Mouse (Mus musculus) limb, embryonic 12.5 days (tissue): ENCODE data around the gene Tbc1d9. TPM values are rescaled to one million over a fixed set of nuclear protein-coding genes. Genes with fewer than 3 reads are reported as not detected.

ENCODE experiments used
- ATAC-seq: fragments of 200-750 bp; cut with Nextera tagmentation; 2 replicates; pipeline ENCODE4 v1.8.0; 2017; ENCODE audit warnings: low read depth, moderate TSS enrichment; ENCODE audit not compliant: insufficient number of reproducible peaks, insufficient read depth, low FRiP score, low TSS enrichment
- H3K27ac ChIP-seq: fragments of 300-500 bp; sonication (generic); 2 replicates; pipeline ENCODE4 v1.5.1; 2016; ENCODE audit warnings: mild to moderate bottlenecking, moderate library complexity
- H3K27me3 ChIP-seq: fragments of 300-500 bp; sonication (generic); 2 replicates; pipeline ENCODE4 v1.6.1; 2016; ENCODE audit warnings: mild to moderate bottlenecking, moderate library complexity
- H3K36me3 ChIP-seq: fragments of 300-500 bp; sonication (generic); 2 replicates; pipeline ENCODE4 v1.6.1; 2016; ENCODE audit warnings: mild to moderate bottlenecking, moderate library complexity
- H3K4me1 ChIP-seq: fragments of 300-500 bp; sonication (generic); replicated peaks from 2 replicates; pipeline ENCODE4 v1.6.1; 2016
- H3K4me2 ChIP-seq: fragments of 300-500 bp; sonication (generic); 2 replicates; pipeline ENCODE4 v1.6.1; 2016; ENCODE audit warnings: mild to moderate bottlenecking, moderate library complexity
- H3K4me3 ChIP-seq: fragments of 300-500 bp; sonication (generic); replicated peaks from 2 replicates; pipeline ENCODE4 v1.5.1; 2016; ENCODE audit warnings: mild to moderate bottlenecking
- H3K9ac ChIP-seq: fragments of 300-500 bp; sonication (generic); replicated peaks from 2 replicates; pipeline ENCODE4 v1.6.1; 2016; ENCODE audit warnings: mild to moderate bottlenecking, moderate library complexity
- H3K9me3 ChIP-seq: fragments of 300-500 bp; sonication (generic); 2 replicates; pipeline ENCODE4 v1.6.1; 2016; ENCODE audit warnings: mild to moderate bottlenecking, moderate library complexity
- WGBS: fragments of 180-500 bp; shearing (Covaris S2); methylation state at CpG from one replicate; pipeline ENCODE4 v1.1.7; 2016; 5-methylcytosine and 5-hydroxymethylcytosine counted together
- polyA plus RNA-seq: library from polyadenylated mRNA; unstranded; fragments of >200 nt; fragmentation: Nextera tagmentation; extraction: Ambion mirVana; gene quantifications from 2 replicates; pipeline ENCODE4 v1.2.1, GENCODE M21; 2016

Gene Tbc1d9
- polyA plus RNA-seq, 1 experiment from 2014 or later, result 1.7 TPM

DNA sequence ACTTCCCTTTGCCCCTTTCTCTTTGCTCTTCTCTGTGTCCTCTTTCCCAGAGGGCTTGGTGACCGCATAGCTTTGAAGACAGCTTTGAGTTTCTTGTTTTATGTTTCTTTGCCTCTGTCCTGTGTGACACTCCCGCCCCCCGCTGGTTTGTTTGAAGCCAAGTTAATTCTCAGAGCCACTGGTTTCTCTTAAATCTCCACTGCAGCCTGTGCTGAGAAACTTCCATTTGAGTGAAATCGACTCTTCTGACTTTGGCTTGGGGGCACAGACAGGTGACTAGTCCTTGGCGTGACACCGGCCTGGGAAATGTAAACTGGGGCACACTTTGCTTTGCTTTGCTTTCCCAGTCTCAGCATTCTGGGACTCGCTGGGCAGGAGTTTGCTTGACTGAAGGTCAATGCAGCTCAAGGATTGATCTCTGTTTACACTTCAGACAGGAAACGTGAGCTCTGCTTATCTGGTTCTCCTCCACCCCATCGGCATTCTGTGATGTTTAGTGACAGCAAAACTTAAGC, 13.1 kb downstream of the Tbc1d9 start:
- Histone ChIP-seq H3K4me3 (no peak overlapping the region), H3K36me3 (no peaks in the 10 kb centered on the region), H3K27me3 (no peaks in the 10 kb centered on the region), H3K9ac (no peak overlapping the region), H3K4me2 (no peak overlapping the region), H3K9me3 (no peaks in the 10 kb centered on the region), H3K4me1 (peaks cover 16% of the 10 kb centered on the region), H3K27ac (no peak overlapping the region)
- no peak for ATAC-seq
- WGBS, result 5% methylated on average over 9 of the region's 9 CpGs

DNA sequence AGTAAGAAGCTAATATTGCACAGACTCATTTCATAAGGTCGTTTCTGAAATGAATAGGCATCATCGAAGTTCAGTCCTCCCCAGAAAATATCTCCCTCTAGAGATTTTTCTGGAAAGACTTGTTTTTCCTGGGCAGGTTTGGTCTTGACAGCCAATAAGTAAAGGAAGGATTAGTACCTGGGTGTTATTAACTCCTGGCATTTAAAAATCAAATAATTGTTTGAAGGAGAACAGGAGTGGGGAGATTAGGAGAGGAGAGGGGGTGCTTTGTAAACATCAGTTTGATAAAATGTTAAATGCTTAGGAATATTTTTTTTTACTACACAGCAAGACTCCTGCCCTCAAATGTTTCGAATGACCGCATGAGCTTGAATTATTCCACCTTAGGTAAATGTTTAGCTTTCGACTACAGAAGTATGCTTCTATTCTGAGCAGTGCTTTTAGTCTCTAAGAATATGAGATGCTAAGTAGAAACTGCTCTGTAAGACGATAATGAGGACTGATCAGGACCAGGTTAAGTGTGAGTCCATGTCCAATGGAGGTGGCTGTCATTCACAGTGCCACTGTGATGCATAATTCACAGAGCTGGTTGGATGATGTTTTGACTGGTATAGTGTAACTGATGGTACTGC, 16.8 kb downstream of the Tbc1d9 start:
- H3K9me3 ChIP-seq, result no peaks in the 10 kb centered on the region
- no peak overlapping the region for H3K27ac ChIP-seq
- no peak for ATAC-seq
- H3K27me3 ChIP-seq, result no peaks in the 10 kb centered on the region
- 75% methylated on average over 6 of the region's 6 CpGs for WGBS
- no peaks in the 10 kb centered on the region for H3K36me3 ChIP-seq
- peaks cover 16% of the 10 kb centered on the region for H3K4me1 ChIP-seq
- H3K4me2 ChIP-seq, result no peak overlapping the region
- H3K9ac ChIP-seq, result no peak overlapping the region
- no peak overlapping the region for H3K4me3 ChIP-seq

- Histone ChIP-seq H3K9ac (no peak overlapping the region), H3K9me3 (no peaks in the 10 kb centered on the region), H3K4me2 (no peak overlapping the region), H3K27ac (no peak overlapping the region), H3K36me3 (no peaks in the 10 kb centered on the region), H3K4me3 (no peak overlapping the region), H3K4me1 (peaks cover 10% of the 10 kb centered on the region; the same call in 1 of the 2 replicates), H3K27me3 (no peaks in the 10 kb centered on the region)
- 72% methylated on average over 5 of the region's 5 CpGs for WGBS
- ATAC-seq, result no peak
These were observed 17.6 kb downstream of the Tbc1d9 start for GRCm38 (mm10) chr8:83182784-83183183.

DNA sequence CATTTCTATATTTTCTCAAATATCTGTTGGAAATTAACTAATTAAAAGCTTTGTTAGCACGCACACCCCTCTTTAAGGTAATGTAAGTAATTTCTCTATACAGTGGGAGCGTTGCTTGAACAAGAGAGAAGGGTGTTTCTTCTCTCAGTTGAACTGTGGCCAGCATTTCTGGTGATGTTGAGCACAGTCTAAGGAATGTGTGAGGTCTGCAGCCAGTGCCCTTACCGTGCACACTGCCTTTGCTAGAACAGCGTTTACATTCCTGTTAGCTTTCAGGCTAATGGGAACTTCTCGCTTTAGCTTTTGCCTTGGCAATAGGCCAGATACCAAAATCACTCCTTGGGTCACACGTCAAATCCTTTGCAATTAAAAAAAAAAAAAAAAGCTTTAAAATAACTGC, 21.2 kb downstream of the Tbc1d9 start:
- Histone ChIP-seq H3K4me1 (0 out of 2 replicates have a peak, but pooled peaks cover 2% of the 10 kb centered on the region), H3K4me2 (no peak overlapping the region), H3K36me3 (no peaks in the 10 kb centered on the region), H3K27me3 (no peaks in the 10 kb centered on the region), H3K4me3 (no peak overlapping the region), H3K9ac (no peak overlapping the region), H3K27ac (no peak overlapping the region), H3K9me3 (no peaks in the 10 kb centered on the region)
- WGBS, result 53% methylated on average over 6 of the region's 6 CpGs
- 0 out of 2 replicates have a peak, but pooled peaks have one; percentile 45 for ATAC-seq

GRCm38 (mm10) chr8:83187363-83187962, 22.3 kb downstream of the Tbc1d9 start:
- H3K36me3 ChIP-seq, result no peaks in the 10 kb centered on the region
- H3K27ac ChIP-seq, result no peak overlapping the region
- 0 out of 2 replicates have a peak, but pooled peaks cover 2% of the 10 kb centered on the region for H3K4me1 ChIP-seq
- ATAC-seq, result no peak
- H3K9ac ChIP-seq, result no peak overlapping the region
- no peak overlapping the region for H3K4me2 ChIP-seq
- no peaks in the 10 kb centered on the region for H3K9me3 ChIP-seq
- WGBS, result 91% methylated on average over 10 of the region's 10 CpGs
- H3K27me3 ChIP-seq, result no peaks in the 10 kb centered on the region
- H3K4me3 ChIP-seq, result no peak overlapping the region

DNA sequence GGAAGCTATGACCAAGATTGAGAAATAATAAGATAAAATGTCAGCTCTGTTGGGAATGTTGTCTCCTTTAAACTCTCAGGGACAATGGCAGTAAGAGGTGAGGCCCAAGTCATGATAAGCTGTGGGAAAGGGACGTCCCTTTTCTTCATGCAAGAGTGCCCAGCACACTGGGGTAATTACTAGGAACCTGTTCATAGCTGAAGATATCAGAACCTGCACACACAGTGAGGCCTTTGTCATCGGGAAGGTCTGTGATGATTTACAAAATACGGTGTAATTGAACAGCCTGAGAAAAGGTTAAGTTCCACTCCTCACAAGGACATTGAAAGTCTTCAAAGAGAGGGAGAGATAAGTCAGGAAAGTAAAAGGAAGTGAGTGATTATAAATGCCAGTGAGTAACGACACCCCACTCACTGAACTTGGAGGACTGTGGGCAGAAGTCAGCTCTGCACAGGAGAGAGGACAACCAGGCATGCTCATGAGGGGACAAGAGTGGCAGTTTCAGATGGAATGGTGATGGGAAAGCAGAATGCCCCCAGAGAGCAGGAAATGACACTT, 24.5 kb downstream of the Tbc1d9 start:
- no peaks in the 10 kb centered on the region for H3K27me3 ChIP-seq
- no peak overlapping the region for H3K27ac ChIP-seq
- 74% methylated on average over 4 of the region's 4 CpGs for WGBS
- H3K36me3 ChIP-seq, result no peaks in the 10 kb centered on the region
- no peaks in the 10 kb centered on the region for H3K4me1 ChIP-seq
- H3K4me2 ChIP-seq, result no peak overlapping the region
- H3K9ac ChIP-seq, result no peak overlapping the region
- no peak for ATAC-seq
- no peak overlapping the region for H3K4me3 ChIP-seq
- no peaks in the 10 kb centered on the region for H3K9me3 ChIP-seq

DNA sequence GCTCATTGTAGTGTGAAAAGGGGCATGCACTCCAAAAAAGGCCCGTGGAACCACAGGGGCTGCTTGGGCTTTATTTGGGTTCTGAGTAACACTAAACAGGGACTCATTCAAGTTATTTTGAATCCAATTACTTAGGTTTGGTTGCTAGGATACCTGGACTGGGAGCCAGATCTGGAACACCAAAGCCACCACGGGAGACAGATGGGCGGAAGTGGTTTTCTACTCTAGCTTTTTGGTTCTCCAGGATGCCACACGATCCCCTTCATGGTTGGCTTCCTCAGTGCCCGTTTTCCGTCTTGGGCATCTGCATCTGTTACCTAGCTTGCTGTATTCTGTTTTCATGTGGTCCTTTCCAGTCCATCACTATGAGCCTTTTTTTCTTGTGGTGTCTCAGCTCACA, 30.9 kb downstream of the Tbc1d9 start:
- no peak overlapping the region for H3K27ac ChIP-seq
- no peak for ATAC-seq
- no peak overlapping the region for H3K4me2 ChIP-seq
- no peaks in the 10 kb centered on the region for H3K27me3 ChIP-seq
- peaks cover 6% of the 10 kb centered on the region for H3K4me1 ChIP-seq
- H3K4me3 ChIP-seq, result no peak overlapping the region
- H3K9ac ChIP-seq, result no peak overlapping the region
- no peaks in the 10 kb centered on the region for H3K9me3 ChIP-seq
- WGBS, result 83% methylated on average over 6 of the region's 6 CpGs
- no peaks in the 10 kb centered on the region for H3K36me3 ChIP-seq

DNA sequence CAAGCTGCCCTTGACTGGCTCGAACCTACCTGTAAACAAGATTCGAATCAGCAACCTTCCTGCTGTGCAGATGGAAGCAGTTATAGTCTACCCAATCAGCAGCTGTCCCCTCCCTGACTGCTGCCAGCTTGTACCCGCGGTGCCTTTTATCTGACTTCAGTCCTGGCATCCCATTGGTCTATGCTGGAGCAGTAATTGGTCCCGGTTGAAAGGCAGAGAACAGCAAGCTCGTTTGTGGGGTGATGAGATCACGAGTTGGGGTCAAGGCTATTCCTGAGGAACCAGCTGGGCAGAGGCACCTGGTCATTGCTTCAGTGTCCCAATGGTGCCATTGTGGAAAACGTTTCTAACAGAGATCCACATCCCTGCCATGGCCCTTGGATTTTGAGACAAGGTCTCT, 34.6 kb downstream of the Tbc1d9 start:
- H3K36me3 ChIP-seq, result no peaks in the 10 kb centered on the region
- no peak overlapping the region for H3K4me2 ChIP-seq
- H3K27ac ChIP-seq, result no peak overlapping the region
- no peak overlapping the region for H3K4me3 ChIP-seq
- no peak for ATAC-seq
- H3K4me1 ChIP-seq, result peaks cover 6% of the 10 kb centered on the region
- no peaks in the 10 kb centered on the region for H3K9me3 ChIP-seq
- 58% methylated on average over 8 of the region's 8 CpGs for WGBS
- no peak overlapping the region for H3K9ac ChIP-seq
- H3K27me3 ChIP-seq, result no peaks in the 10 kb centered on the region

- 78% methylated on average over 16 of the region's 16 CpGs for WGBS
- H3K9ac ChIP-seq, result no peak overlapping the region
- H3K27ac ChIP-seq, result no peak overlapping the region
- no peaks in the 10 kb centered on the region for H3K27me3 ChIP-seq
- peaks cover 6% of the 10 kb centered on the region for H3K4me1 ChIP-seq
- ATAC-seq, result no peak
- H3K9me3 ChIP-seq, result no peaks in the 10 kb centered on the region
- H3K4me2 ChIP-seq, result no peak overlapping the region
- H3K4me3 ChIP-seq, result no peak overlapping the region
- H3K36me3 ChIP-seq, result no peaks in the 10 kb centered on the region
These were observed 35.3 kb downstream of the Tbc1d9 start for GRCm38 (mm10) chr8:83200191-83201177.

DNA sequence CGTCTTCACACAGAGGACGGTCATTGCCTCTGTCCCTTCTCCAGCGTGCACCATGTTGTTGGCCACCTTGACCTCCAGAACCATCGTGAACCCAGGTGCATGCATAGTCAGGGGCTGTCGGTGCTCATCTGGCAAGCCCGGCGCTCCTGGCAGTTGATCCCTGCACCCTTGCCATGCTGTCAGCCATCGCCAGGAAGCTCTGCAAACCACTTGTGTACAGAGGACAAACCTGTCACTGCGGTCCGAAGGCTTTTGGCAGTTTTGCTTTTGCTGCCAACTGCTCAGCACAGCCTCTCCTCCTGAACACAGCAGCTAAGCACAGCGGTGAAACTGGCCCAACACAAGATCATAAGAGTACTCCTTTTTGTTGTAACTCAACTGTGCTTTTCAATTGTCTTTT, 37.8 kb downstream of the Tbc1d9 start:
- Histone ChIP-seq H3K9me3 (no peaks in the 10 kb centered on the region), H3K27me3 (no peaks in the 10 kb centered on the region), H3K36me3 (no peaks in the 10 kb centered on the region), H3K4me1 (peaks cover 6% of the 10 kb centered on the region), H3K27ac (no peak overlapping the region), H3K4me3 (no peak overlapping the region), H3K9ac (no peak overlapping the region), H3K4me2 (no peak overlapping the region)
- 87% methylated on average over 11 of the region's 11 CpGs for WGBS
- ATAC-seq, result no peak

DNA sequence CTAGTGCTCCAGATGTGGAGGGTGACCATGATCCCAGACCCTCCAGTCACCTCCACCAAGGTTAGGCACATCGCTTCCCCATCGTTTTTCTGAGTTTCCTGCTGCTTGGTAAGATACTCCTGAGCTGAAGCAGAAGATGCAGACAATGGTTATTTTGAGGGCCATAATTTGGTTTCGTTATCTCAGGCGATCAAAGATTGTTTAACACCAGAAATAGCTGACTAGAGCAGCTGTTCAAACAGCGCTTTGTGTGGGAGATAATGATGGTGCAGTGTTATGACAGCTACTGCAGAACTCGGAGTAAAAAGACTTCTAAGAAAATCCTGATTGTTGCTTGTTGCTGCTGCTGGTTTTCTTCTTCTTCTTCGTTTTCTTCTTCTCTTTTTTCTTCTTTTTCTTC, 40.8 kb downstream of the Tbc1d9 start:
- WGBS, result 83% methylated on average over 7 of the region's 7 CpGs
- Histone ChIP-seq H3K27ac (no peak overlapping the region), H3K27me3 (no peaks in the 10 kb centered on the region), H3K4me3 (no peak overlapping the region), H3K9me3 (no peaks in the 10 kb centered on the region), H3K36me3 (no peaks in the 10 kb centered on the region), H3K4me2 (no peak overlapping the region), H3K4me1 (no peaks in the 10 kb centered on the region; the same call in 1 of the 2 replicates), H3K9ac (no peak overlapping the region)
- no peak for ATAC-seq
